Mouse (Mus musculus) intestine, embryonic 16.5 days (tissue): ENCODE results near the gene Uvrag. TPM values are rescaled to one million over a fixed set of nuclear protein-coding genes. Genes with fewer than 3 reads are reported as not detected.
A peak's percentile ranks its signal among the peaks of the same experiment; 100 is the strongest.

Experiments
- ATAC-seq: fragments of 200-750 bp; cut with Nextera tagmentation; 2 replicates; pipeline ENCODE4 v1.8.0; 2017; ENCODE audit warnings: moderate TSS enrichment, moderate library complexity
- H3K27ac ChIP-seq: fragments of 300-500 bp; sonication (generic); 2 replicates; pipeline ENCODE4 v1.5.1; 2014; ENCODE audit warnings: mild to moderate bottlenecking, low read length
- H3K27me3 ChIP-seq: fragments of 300-500 bp; sonication (generic); replicated peaks from 2 replicates; pipeline ENCODE4 v1.6.1; 2014; ENCODE audit warnings: low read length, control low read depth, mixed read lengths; ENCODE audit not compliant: control insufficient read depth, insufficient read depth
- H3K36me3 ChIP-seq: fragments of 300-500 bp; sonication (generic); 2 replicates; pipeline ENCODE4 v1.6.1; 2014; ENCODE audit warnings: low read length, control low read depth; ENCODE audit not compliant: control insufficient read depth, insufficient read depth
- H3K4me1 ChIP-seq: fragments of 300-500 bp; sonication (generic); 2 replicates; pipeline ENCODE4 v1.6.1; 2014; ENCODE audit warnings: low read length, control low read depth, mixed read lengths; ENCODE audit not compliant: control insufficient read depth, insufficient read depth
- H3K4me2 ChIP-seq: fragments of 300-500 bp; sonication (generic); 2 replicates; pipeline ENCODE4 v1.6.1; 2014; ENCODE audit warnings: low read depth, low read length, control low read depth
- H3K4me3 ChIP-seq: fragments of 300-500 bp; sonication (generic); 2 replicates; pipeline ENCODE4 v1.5.1; 2014; ENCODE audit warnings: mild to moderate bottlenecking, low read length
- H3K9ac ChIP-seq: fragments of 300-500 bp; sonication (generic); 2 replicates; pipeline ENCODE4 v1.6.1; 2014; ENCODE audit warnings: low read depth, low read length
- H3K9me3 ChIP-seq: fragments of 300-500 bp; sonication (generic); 2 replicates; pipeline ENCODE4 v1.6.1; 2016; ENCODE audit warnings: low read length, control low read depth; ENCODE audit not compliant: control insufficient read depth
- WGBS: fragments of 180-500 bp; shearing (Covaris S2); extraction: QIAGEN DNeasy Blood & Tissue Kit; methylation state at CpG from one replicate; pipeline ENCODE4 v1.1.7; 2014; 5-methylcytosine and 5-hydroxymethylcytosine counted together
- polyA plus RNA-seq: library from polyadenylated mRNA; unstranded; fragments of >200 nt; fragmentation: Nextera tagmentation; extraction: Ambion mirVana; gene quantifications from 2 replicates; pipeline ENCODE4 v1.2.1, GENCODE M21; 2015

Gene Uvrag
- polyA plus RNA-seq, 1 experiment from 2014 or later, result 17.4 TPM

- Histone ChIP-seq H3K9ac (no peak overlapping the region), H3K4me1 (peaks cover 4% of the 10 kb centered on the region; the same call in 1 of the 2 replicates), H3K36me3 (no peaks in the 10 kb centered on the region; the same call in 1 of the 2 replicates), H3K27ac (no peak overlapping the region), H3K4me3 (no peak overlapping the region), H3K4me2 (no peak overlapping the region), H3K9me3 (no peaks in the 10 kb centered on the region), H3K27me3 (no peaks in the 10 kb centered on the region)
- 86% methylated on average over 5 of the region's 5 CpGs for WGBS
- no peak for ATAC-seq
Observed at GRCm38 (mm10) chr7:99120865-99121521, 19.9 kb downstream of the Uvrag start.

- Histone ChIP-seq H3K4me3 (no peak overlapping the region), H3K4me2 (no peak overlapping the region), H3K27me3 (no peaks in the 10 kb centered on the region), H3K36me3 (no peaks in the 10 kb centered on the region; the same call in 1 of the 2 replicates), H3K9me3 (no peaks in the 10 kb centered on the region), H3K4me1 (peaks cover 3% of the 10 kb centered on the region; the same call in 1 of the 2 replicates), H3K27ac (no peak overlapping the region), H3K9ac (no peak overlapping the region)
- ATAC-seq, result no peak
- WGBS, result 76% methylated on average over 4 of the region's 4 CpGs
Observed at GRCm38 (mm10) chr7:99120082-99120481, 20.9 kb downstream of the Uvrag start.

DNA sequence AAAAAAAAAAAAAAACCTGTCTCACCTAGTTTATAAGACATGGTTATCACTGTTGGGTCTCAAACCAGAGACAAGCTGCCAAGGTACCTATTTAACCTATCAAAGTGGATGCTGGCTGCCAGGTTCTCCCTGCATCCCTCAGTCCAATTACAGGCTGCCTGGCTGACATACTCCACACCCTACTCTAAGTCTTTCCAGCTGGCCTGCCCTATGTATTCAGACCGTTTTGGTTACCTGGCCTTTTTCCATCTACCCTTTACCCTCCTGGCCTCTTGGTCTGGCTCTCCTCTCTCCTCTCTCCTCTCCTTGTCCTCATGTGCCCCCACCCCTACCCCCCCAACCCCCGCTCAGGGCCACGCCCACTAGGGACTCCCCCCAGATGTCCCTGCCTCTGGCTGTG lies 24.2 kb downstream of the Uvrag start:
- 63% methylated on average over 3 of the region's 3 CpGs for WGBS
- no peak overlapping the region for H3K4me3 ChIP-seq

DNA sequence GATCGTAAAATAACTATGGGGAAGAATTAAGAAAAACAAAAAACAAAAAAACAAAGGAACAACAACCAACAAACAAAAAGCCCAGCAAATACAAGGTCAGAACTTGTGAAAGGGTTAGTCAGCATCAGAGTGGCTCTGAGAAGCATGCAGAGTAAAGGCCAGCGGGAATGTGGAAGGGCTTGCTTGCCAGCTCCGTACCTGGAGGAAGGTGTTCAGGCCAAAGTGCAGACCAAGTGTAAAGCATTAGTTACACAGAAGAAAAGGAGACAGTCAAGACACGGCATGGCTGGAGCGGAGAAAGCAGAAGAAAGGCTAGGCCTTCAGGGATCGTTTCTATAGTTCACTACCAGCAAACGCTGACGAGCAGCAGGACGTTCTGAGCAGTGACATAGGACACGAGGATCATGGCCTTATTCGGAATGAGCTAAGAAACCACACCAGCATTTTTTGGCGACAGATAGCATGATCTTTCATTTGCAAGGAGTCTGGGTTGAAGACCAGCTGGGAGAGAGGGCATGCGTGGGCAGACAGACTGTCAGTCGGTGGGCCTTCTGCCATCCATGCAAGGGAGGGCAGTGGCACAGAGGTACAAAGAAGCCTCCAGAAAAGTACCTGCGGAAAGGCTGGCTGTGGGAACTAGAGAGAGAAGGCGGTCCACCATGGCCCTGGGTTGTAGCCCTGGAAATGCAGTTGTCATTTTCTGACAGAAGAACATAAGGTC lies 26.8 kb downstream of the Uvrag start:
- H3K4me3 ChIP-seq, result no peak overlapping the region

More for the DNA sequence above, 24.2 kb downstream of the Uvrag start:
- Histone ChIP-seq H3K36me3 (no peaks in the 10 kb centered on the region), H3K4me2 (no peak overlapping the region), H3K27me3 (no peaks in the 10 kb centered on the region), H3K27ac (no peak overlapping the region), H3K9me3 (no peaks in the 10 kb centered on the region), H3K4me1 (peaks cover 16% of the 10 kb centered on the region), H3K9ac (no peak overlapping the region)
- ATAC-seq, result no peak

GRCm38 (mm10) chr7:99107566-99107965 lies 33.4 kb downstream of the Uvrag start:
- no peak overlapping the region for H3K4me2 ChIP-seq
- H3K4me3 ChIP-seq, result no peak overlapping the region
- no peaks in the 10 kb centered on the region for H3K27me3 ChIP-seq
- peaks cover 20% of the 10 kb centered on the region for H3K4me1 ChIP-seq
- no peak overlapping the region for H3K27ac ChIP-seq
- no peaks in the 10 kb centered on the region for H3K9me3 ChIP-seq
- WGBS, result 34% methylated on average over 3 of the region's 3 CpGs
- ATAC-seq, result no peak
- no peak overlapping the region for H3K9ac ChIP-seq
- no peaks in the 10 kb centered on the region for H3K36me3 ChIP-seq

More for the DNA sequence above, 26.8 kb downstream of the Uvrag start:
- WGBS, result 77% methylated on average over 16 of the region's 16 CpGs
- peaks cover 12% of the 10 kb centered on the region for H3K4me1 ChIP-seq
- H3K4me2 ChIP-seq, result no peak overlapping the region
- no peaks in the 10 kb centered on the region for H3K9me3 ChIP-seq
- no peaks in the 10 kb centered on the region for H3K27me3 ChIP-seq
- no peaks in the 10 kb centered on the region for H3K36me3 ChIP-seq
- ATAC-seq, result peak; percentile 68; the same call in 1 of the 2 replicates
- H3K9ac ChIP-seq, result no peak overlapping the region
- peak overlapping the region; percentile 41 for H3K27ac ChIP-seq

- no peaks in the 10 kb centered on the region for H3K9me3 ChIP-seq
Observed at GRCm38 (mm10) chr7:99106714-99107270, 34.1 kb downstream of the Uvrag start.

DNA sequence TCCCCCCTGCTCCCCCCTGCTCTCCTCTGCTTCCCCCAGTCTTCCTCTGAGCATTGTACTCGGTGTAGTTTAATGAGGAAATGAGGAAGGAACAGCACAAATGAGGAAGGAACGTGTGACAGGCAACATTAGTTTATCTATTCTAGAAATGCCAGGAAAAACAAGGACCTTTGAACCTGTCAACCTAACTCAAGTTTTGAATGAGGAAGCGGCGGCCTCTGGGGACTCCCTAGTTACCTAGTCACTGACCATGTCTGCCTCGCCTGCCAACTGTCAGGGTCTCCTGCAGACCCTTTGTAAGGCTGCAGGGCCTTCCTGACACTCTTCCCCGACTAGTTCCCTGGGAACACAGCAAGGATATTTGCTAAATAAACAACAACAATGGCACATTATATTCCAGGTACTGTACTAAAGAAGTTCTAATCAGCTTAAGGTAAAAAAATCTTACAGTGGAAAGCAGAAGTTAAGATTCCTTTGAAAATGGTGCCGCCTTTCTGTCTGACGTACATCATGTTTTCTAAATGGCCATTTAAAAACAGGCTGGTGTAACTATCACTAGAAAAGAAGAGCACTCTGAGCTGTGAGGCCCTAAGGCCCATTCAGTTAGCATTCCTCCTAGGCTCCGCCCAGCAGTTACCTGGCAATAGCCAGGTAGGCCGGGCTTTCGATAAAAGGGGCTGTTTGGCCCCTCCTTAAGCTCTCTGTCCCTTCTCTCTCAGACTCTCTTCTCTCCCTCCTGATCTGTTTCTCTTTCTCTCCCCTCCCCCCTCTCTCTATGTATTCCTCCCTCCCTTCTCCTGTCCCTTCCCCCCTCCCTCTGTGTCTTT lies 39.0 kb downstream of the Uvrag start:
- peak; percentile 85 for ATAC-seq
- H3K4me1 ChIP-seq, result peaks cover 39% of the 10 kb centered on the region
- peaks cover 8% of the 10 kb centered on the region for H3K36me3 ChIP-seq
- no peaks in the 10 kb centered on the region for H3K27me3 ChIP-seq
- no peak overlapping the region for H3K4me3 ChIP-seq
- H3K9me3 ChIP-seq, result no peaks in the 10 kb centered on the region
- H3K27ac ChIP-seq, result peak overlapping the region; percentile 87
- H3K4me2 ChIP-seq, result peak overlapping the region; percentile 39
- H3K9ac ChIP-seq, result peak overlapping the region; percentile 37; the same call in 1 of the 2 replicates
- WGBS, result 30% methylated on average over 11 of the region's 11 CpGs

More at GRCm38 (mm10) chr7:99106714-99107270, 34.1 kb downstream of the Uvrag start:
- WGBS, result 43% methylated on average over 4 of the region's 4 CpGs
- Histone ChIP-seq H3K36me3 (no peaks in the 10 kb centered on the region), H3K4me1 (peaks cover 27% of the 10 kb centered on the region), H3K27ac (peak overlapping the region; percentile 37), H3K9ac (peak overlapping the region; percentile 10; the same call in 1 of the 2 replicates), H3K4me3 (no peak overlapping the region), H3K4me2 (no peak overlapping the region), H3K27me3 (no peaks in the 10 kb centered on the region)
- no peak for ATAC-seq

- Histone ChIP-seq H3K4me3 (no peak overlapping the region), H3K27ac (peak overlapping the region; percentile 52), H3K9me3 (no peaks in the 10 kb centered on the region), H3K36me3 (peaks cover 8% of the 10 kb centered on the region), H3K27me3 (no peaks in the 10 kb centered on the region), H3K4me2 (peak overlapping the region; percentile 24; the same call in 1 of the 2 replicates), H3K4me1 (peaks cover 33% of the 10 kb centered on the region), H3K9ac (0 out of 2 replicates have a peak overlapping the region, but pooled peaks have one; percentile 2)
- ATAC-seq, result peak; percentile 22; the same call in 1 of the 2 replicates
- WGBS, result 25% methylated on average over 2 of the region's 2 CpGs
Observed at GRCm38 (mm10) chr7:99101076-99101475, 39.9 kb downstream of the Uvrag start.
